Mouse (Mus musculus): Measurements from ENCODE around the gene Arid4a.

Gene Arid4a

GRCm38 (mm10) chr12:71001456-71001855 lies 14.3 kb upstream of the Arid4a start:
- no peak for TF ChIP-seq GATA4 (IDR thresholded peaks at IDR 0.05; ENCODE audit: insufficient replicate concordance, low read length)

- TF ChIP-seq GATA4 (IDR thresholded peaks at IDR 0.05; ENCODE audit: insufficient replicate concordance, low read length), result no peak
These were observed 11.9 kb upstream of the Arid4a start for GRCm38 (mm10) chr12:71003760-71004426.

GRCm38 (mm10) chr12:71006141-71006540 lies 9.6 kb upstream of the Arid4a start:
- no peak for TF ChIP-seq GATA4 (IDR thresholded peaks at IDR 0.05; ENCODE audit: insufficient replicate concordance, low read length)

- TF ChIP-seq GATA4 (IDR thresholded peaks at IDR 0.05; ENCODE audit: insufficient replicate concordance, low read length), result no peak
These were observed 8.9 kb upstream of the Arid4a start for GRCm38 (mm10) chr12:71006901-71007300.

GRCm38 (mm10) chr12:71009769-71010168 lies 6.0 kb upstream of the Arid4a start:
- no peak for TF ChIP-seq GATA4 (IDR thresholded peaks at IDR 0.05; ENCODE audit: insufficient replicate concordance, low read length)

- TF ChIP-seq GATA4 (IDR thresholded peaks at IDR 0.05; ENCODE audit: insufficient replicate concordance, low read length), result no peak
These were observed 886 bp upstream of the Arid4a start for GRCm38 (mm10) chr12:71014845-71015362.

- TF ChIP-seq GATA4 (IDR thresholded peaks at IDR 0.05; ENCODE audit: insufficient replicate concordance, low read length), result no peak
These were observed 367 bp downstream of the Arid4a start for GRCm38 (mm10) chr12:71016211-71016502.

GRCm38 (mm10) chr12:71016503-71017241 lies 882 bp downstream of the Arid4a start:
- no peak for TF ChIP-seq GATA4 (IDR thresholded peaks at IDR 0.05; ENCODE audit: insufficient replicate concordance, low read length)

- no peak for TF ChIP-seq GATA4 (IDR thresholded peaks at IDR 0.05; ENCODE audit: insufficient replicate concordance, low read length)
These were observed 1.4 kb downstream of the Arid4a start for GRCm38 (mm10) chr12:71017242-71017571.

- TF ChIP-seq GATA4 (IDR thresholded peaks at IDR 0.05; ENCODE audit: insufficient replicate concordance, low read length), result no peak
These were observed 2.0 kb downstream of the Arid4a start for GRCm38 (mm10) chr12:71017827-71018226.

GRCm38 (mm10) chr12:71019211-71019610 lies 3.4 kb downstream of the Arid4a start:
- no peak for TF ChIP-seq GATA4 (IDR thresholded peaks at IDR 0.05; ENCODE audit: insufficient replicate concordance, low read length)

GRCm38 (mm10) chr12:71024411-71024810 lies 8.6 kb downstream of the Arid4a start:
- TF ChIP-seq GATA4 (IDR thresholded peaks at IDR 0.05; ENCODE audit: insufficient replicate concordance, low read length), result no peak

- TF ChIP-seq GATA4 (IDR thresholded peaks at IDR 0.05; ENCODE audit: insufficient replicate concordance, low read length), result no peak
These were observed 14.5 kb downstream of the Arid4a start for GRCm38 (mm10) chr12:71030260-71030659.

GRCm38 (mm10) chr12:71030722-71031121 lies 14.9 kb downstream of the Arid4a start:
- no peak for TF ChIP-seq GATA4 (IDR thresholded peaks at IDR 0.05; ENCODE audit: insufficient replicate concordance, low read length)

GRCm38 (mm10) chr12:71035826-71036225 lies 20.0 kb downstream of the Arid4a start:
- TF ChIP-seq GATA4 (IDR thresholded peaks at IDR 0.05; ENCODE audit: insufficient replicate concordance, low read length), result no peak

- no peak for TF ChIP-seq GATA4 (IDR thresholded peaks at IDR 0.05; ENCODE audit: insufficient replicate concordance, low read length)
These were observed 21.1 kb downstream of the Arid4a start for GRCm38 (mm10) chr12:71036729-71037404.

All from liver, adult (tissue).